Mouse (Mus musculus) layer of hippocampus, adult 11-12 months (tissue): ENCODE measurements around the gene Hist1h4d.
A peak's percentile ranks its signal among the peaks of the same experiment; 100 is the strongest.

Source experiments
- DNase-seq: peaks from one replicate; pipeline ENCODE4 v3.0.0; 2022; ENCODE audit warnings: low spot score

Hist1h4d gene

GRCm38 (mm10) chr13:23593051-23593770 is 11.8 kb downstream of the Hist1h4d start:
- DNase-seq = no peak

- DNase-seq = no peak
Measured at GRCm38 (mm10) chr13:23595185-23595584, 13.8 kb downstream of the Hist1h4d start.

GRCm38 (mm10) chr13:23595622-23596372 is 14.4 kb downstream of the Hist1h4d start:
- no peak for DNase-seq

GRCm38 (mm10) chr13:23597957-23598356 is 16.6 kb downstream of the Hist1h4d start:
- peak; percentile 65 for DNase-seq

- no peak for DNase-seq
Measured at GRCm38 (mm10) chr13:23603182-23603699, 21.8 kb downstream of the Hist1h4d start.

- DNase-seq = no peak
Measured at GRCm38 (mm10) chr13:23604452-23604851, 23.1 kb downstream of the Hist1h4d start.

- no peak for DNase-seq
Measured at GRCm38 (mm10) chr13:23605052-23605451, 23.7 kb downstream of the Hist1h4d start.

- no peak for DNase-seq
Measured at GRCm38 (mm10) chr13:23609209-23609608, 27.8 kb downstream of the Hist1h4d start.

GRCm38 (mm10) chr13:23609844-23610243 is 28.4 kb downstream of the Hist1h4d start:
- no peak for DNase-seq

- DNase-seq = no peak
Measured at GRCm38 (mm10) chr13:23610393-23610792, 29.0 kb downstream of the Hist1h4d start.

GRCm38 (mm10) chr13:23611638-23612037 is 30.2 kb downstream of the Hist1h4d start:
- DNase-seq = no peak

GRCm38 (mm10) chr13:23620056-23620732 is 38.8 kb downstream of the Hist1h4d start:
- DNase-seq = no peak

GRCm38 (mm10) chr13:23620733-23621531 is 39.5 kb downstream of the Hist1h4d start, which contains the start of gene Hist1h2be:
Hist1h2be (minus strand) TSS chr13:23621124.
- DNase-seq = peak; percentile 78

- DNase-seq = peak; percentile 70
Measured at GRCm38 (mm10) chr13:23621532-23622174, 40.3 kb downstream of the Hist1h4d start.

- peak; percentile 87 for DNase-seq
Measured at GRCm38 (mm10) chr13:23622175-23622671, 40.8 kb downstream of the Hist1h4d start, which contains the start of gene Hist1h1e. Hist1h1e (minus strand) TSS chr13:23622558.

- no peak for DNase-seq
Measured at GRCm38 (mm10) chr13:23622861-23623450, 41.6 kb downstream of the Hist1h4d start.

GRCm38 (mm10) chr13:23630653-23631052 is 49.3 kb downstream of the Hist1h4d start:
- DNase-seq = no peak
